Mouse (Mus musculus) neural tube, embryonic 11.5 days (tissue): ENCODE results near the gene Cep135. TPM values are rescaled to one million over a fixed set of nuclear protein-coding genes. Genes with fewer than 3 reads are reported as not detected.

Experiments used
- ATAC-seq: fragments of 200-750 bp; cut with Nextera tagmentation; 2 replicates; pipeline ENCODE4 v1.8.0; 2017; ENCODE audit warnings: moderate number of reproducible peaks, mild to moderate bottlenecking, moderate TSS enrichment, moderate library complexity; ENCODE audit not compliant: insufficient read depth, low FRiP score, low TSS enrichment
- DNase-seq: peaks from one replicate; pipeline ENCODE4 v3.0.0-alpha.2; 2015; ENCODE audit warnings: low spot score
- H3K27ac ChIP-seq: fragments of 300-500 bp; sonication (generic); 2 replicates; pipeline ENCODE4 v1.5.1; 2014; ENCODE audit warnings: low read depth, mild to moderate bottlenecking, low read length
- H3K27me3 ChIP-seq: fragments of 300-500 bp; sonication (generic); 2 replicates; pipeline ENCODE4 v1.6.1; 2014; ENCODE audit warnings: mild to moderate bottlenecking, low read length, mixed read lengths; ENCODE audit not compliant: control insufficient read depth, insufficient read depth
- H3K36me3 ChIP-seq: fragments of 300-500 bp; sonication (generic); 2 replicates; pipeline ENCODE4 v1.6.1; 2014; ENCODE audit warnings: mild to moderate bottlenecking, low read length, moderate library complexity, mixed read lengths; ENCODE audit not compliant: control insufficient read depth, insufficient read depth
- H3K4me1 ChIP-seq: fragments of 300-500 bp; sonication (generic); 2 replicates; pipeline ENCODE4 v1.6.1; 2014; ENCODE audit warnings: low read length, mixed read lengths; ENCODE audit not compliant: control insufficient read depth, insufficient read depth
- H3K4me2 ChIP-seq: fragments of 300-500 bp; sonication (generic); 2 replicates; pipeline ENCODE4 v1.6.1; 2014; ENCODE audit warnings: low read depth, mild to moderate bottlenecking, moderate library complexity
- H3K4me3 ChIP-seq: fragments of 300-500 bp; sonication (generic); 2 replicates; pipeline ENCODE4 v1.5.1; 2014; ENCODE audit warnings: low read depth, low read length
- H3K9ac ChIP-seq: fragments of 300-500 bp; sonication (generic); 2 replicates; pipeline ENCODE4 v1.6.1; 2014; ENCODE audit warnings: mild to moderate bottlenecking, low read length
- H3K9me3 ChIP-seq: fragments of 300-500 bp; sonication (generic); 2 replicates; pipeline ENCODE4 v1.6.1; 2016; ENCODE audit warnings: low read length; ENCODE audit not compliant: control insufficient read depth
- WGBS: fragments of 180-500 bp; shearing (Covaris S2); extraction: QIAGEN DNeasy Blood & Tissue Kit; methylation state at CpG from one replicate; pipeline ENCODE4 v1.1.7; 2014; 5-methylcytosine and 5-hydroxymethylcytosine counted together
- polyA plus RNA-seq: library from polyadenylated mRNA; unstranded; fragments of >200 nt; fragmentation: Nextera tagmentation; extraction: Ambion mirVana; gene quantifications from 2 replicates; pipeline ENCODE4 v1.2.1, GENCODE M21; 2014

Gene Cep135
- polyA plus RNA-seq, 1 experiment from 2014 or later, result 9.3 TPM

GRCm38 (mm10) chr5:76589311-76589710, 813 bp downstream of the Cep135 start:
- peaks cover 8% of the 10 kb centered on the region for H3K4me1 ChIP-seq
- peaks cover 3% of the 10 kb centered on the region for H3K36me3 ChIP-seq
- no peak for ATAC-seq
- no peak for DNase-seq
- H3K9me3 ChIP-seq, result no peaks in the 10 kb centered on the region
- 5% methylated on average over 7 of the region's 7 CpGs for WGBS
- peak overlapping the region; percentile 87 for H3K9ac ChIP-seq
- H3K27me3 ChIP-seq, result no peaks in the 10 kb centered on the region
- peak overlapping the region; percentile 89 for H3K4me3 ChIP-seq
- no peak overlapping the region for H3K27ac ChIP-seq
- peak overlapping the region; percentile 67 for H3K4me2 ChIP-seq

GRCm38 (mm10) chr5:76590009-76590408, 1.5 kb downstream of the Cep135 start:
- Histone ChIP-seq H3K9me3 (no peaks in the 10 kb centered on the region), H3K4me1 (peaks cover 8% of the 10 kb centered on the region), H3K27me3 (no peaks in the 10 kb centered on the region), H3K36me3 (peaks cover 3% of the 10 kb centered on the region), H3K9ac (no peak overlapping the region), H3K4me2 (peak overlapping the region; percentile 67), H3K27ac (no peak overlapping the region), H3K4me3 (no peak overlapping the region)
- WGBS, result 86% methylated on average over 2 of the region's 2 CpGs
- DNase-seq (no peak), ATAC-seq (no peak)

- H3K9me3 ChIP-seq, result no peaks in the 10 kb centered on the region
- ATAC-seq, result no peak
- no peak overlapping the region for H3K9ac ChIP-seq
- DNase-seq, result no peak
- H3K4me1 ChIP-seq, result peaks cover 8% of the 10 kb centered on the region
- WGBS, result 64% methylated on average over 9 of the region's 9 CpGs
- no peaks in the 10 kb centered on the region for H3K27me3 ChIP-seq
- no peak overlapping the region for H3K4me2 ChIP-seq
- H3K36me3 ChIP-seq, result peaks cover 3% of the 10 kb centered on the region
- no peak overlapping the region for H3K27ac ChIP-seq
- H3K4me3 ChIP-seq, result no peak overlapping the region
Observed at GRCm38 (mm10) chr5:76591885-76592284, 3.4 kb downstream of the Cep135 start.

- Histone ChIP-seq H3K4me3 (no peak overlapping the region), H3K9ac (no peak overlapping the region), H3K4me2 (no peak overlapping the region), H3K27me3 (no peaks in the 10 kb centered on the region), H3K9me3 (no peaks in the 10 kb centered on the region), H3K4me1 (no peaks in the 10 kb centered on the region), H3K36me3 (peaks cover 11% of the 10 kb centered on the region), H3K27ac (no peak overlapping the region)
- DNase-seq (no peak), ATAC-seq (no peak)
- WGBS, result 90% methylated on average over 8 of the region's 8 CpGs
Observed at GRCm38 (mm10) chr5:76609702-76610370, 21.3 kb downstream of the Cep135 start.

- 57% methylated on average over 6 of the region's 6 CpGs for WGBS
- no peaks in the 10 kb centered on the region for H3K9me3 ChIP-seq
- DNase-seq, result peak; percentile 37
- no peak overlapping the region for H3K4me3 ChIP-seq
- H3K9ac ChIP-seq, result no peak overlapping the region
- no peaks in the 10 kb centered on the region for H3K4me1 ChIP-seq
- H3K4me2 ChIP-seq, result no peak overlapping the region
- peak overlapping the region; percentile 23; the same call in 1 of the 2 replicates for H3K27ac ChIP-seq
- peaks cover 9% of the 10 kb centered on the region for H3K36me3 ChIP-seq
- ATAC-seq, result peak; percentile 94
- no peaks in the 10 kb centered on the region for H3K27me3 ChIP-seq
Observed at GRCm38 (mm10) chr5:76612867-76613499, 24.5 kb downstream of the Cep135 start.

- no peaks in the 10 kb centered on the region for H3K27me3 ChIP-seq
- H3K4me2 ChIP-seq, result no peak overlapping the region
- H3K27ac ChIP-seq, result no peak overlapping the region
- ATAC-seq, result no peak
- WGBS, result 90% methylated on average over 8 of the region's 8 CpGs
- no peak for DNase-seq
- no peak overlapping the region for H3K4me3 ChIP-seq
- no peaks in the 10 kb centered on the region for H3K9me3 ChIP-seq
- no peak overlapping the region for H3K9ac ChIP-seq
- H3K4me1 ChIP-seq, result no peaks in the 10 kb centered on the region
- peaks cover 16% of the 10 kb centered on the region for H3K36me3 ChIP-seq
Observed at GRCm38 (mm10) chr5:76615276-76615675, 26.8 kb downstream of the Cep135 start.

- DNase-seq (no peak), ATAC-seq (no peak)
- no peaks in the 10 kb centered on the region for H3K27me3 ChIP-seq
- no peaks in the 10 kb centered on the region for H3K4me1 ChIP-seq
- H3K4me3 ChIP-seq, result no peak overlapping the region
- H3K9ac ChIP-seq, result no peak overlapping the region
- no peak overlapping the region for H3K27ac ChIP-seq
- WGBS, result 85% methylated on average over 2 of the region's 2 CpGs
- H3K4me2 ChIP-seq, result no peak overlapping the region
- no peaks in the 10 kb centered on the region for H3K9me3 ChIP-seq
- peaks cover 16% of the 10 kb centered on the region for H3K36me3 ChIP-seq
Observed at GRCm38 (mm10) chr5:76616196-76616747, 27.8 kb downstream of the Cep135 start.

- Histone ChIP-seq H3K27me3 (no peaks in the 10 kb centered on the region), H3K4me1 (no peaks in the 10 kb centered on the region), H3K36me3 (peaks cover 16% of the 10 kb centered on the region), H3K4me2 (no peak overlapping the region), H3K9me3 (no peaks in the 10 kb centered on the region), H3K9ac (no peak overlapping the region), H3K27ac (no peak overlapping the region), H3K4me3 (no peak overlapping the region)
- DNase-seq (no peak), ATAC-seq (no peak)
- 90% methylated on average over 7 of the region's 7 CpGs for WGBS
Observed at GRCm38 (mm10) chr5:76618750-76619149, 30.3 kb downstream of the Cep135 start.

- no peak overlapping the region for H3K9ac ChIP-seq
- H3K4me3 ChIP-seq, result no peak overlapping the region
- WGBS, result 96% methylated on average over 9 of the region's 9 CpGs
- H3K36me3 ChIP-seq, result peaks cover 6% of the 10 kb centered on the region
- no peak overlapping the region for H3K4me2 ChIP-seq
- no peaks in the 10 kb centered on the region for H3K27me3 ChIP-seq
- H3K9me3 ChIP-seq, result no peaks in the 10 kb centered on the region
- H3K4me1 ChIP-seq, result no peaks in the 10 kb centered on the region
- no peak overlapping the region for H3K27ac ChIP-seq
- no peak for ATAC-seq
- DNase-seq, result no peak
Observed at GRCm38 (mm10) chr5:76623759-76624158, 35.3 kb downstream of the Cep135 start.
